Mouse (Mus musculus): ENCODE data around the gene 9430015G10Rik.

The 9430015G10Rik gene

GRCm38 (mm10) chr4:156109570-156110331 lies at the start of gene 9430015G10Rik:
Gene 9430015G10Rik (plus strand): TSS chr4:156109982.
- peak; percentile 98 for DNase-seq (ENCODE audit: low read depth)

- no peak for DNase-seq (ENCODE audit: low read depth)
Observed at GRCm38 (mm10) chr4:156063861-156064509, 45.8 kb upstream of the 9430015G10Rik start.

- DNase-seq (ENCODE audit: low read depth): no peak
Observed at GRCm38 (mm10) chr4:156064510-156064897, 45.3 kb upstream of the 9430015G10Rik start.

GRCm38 (mm10) chr4:156065156-156065894 lies 44.5 kb upstream of the 9430015G10Rik start:
- DNase-seq (ENCODE audit: low read depth): no peak

- no peak for DNase-seq (ENCODE audit: low read depth)
Observed at GRCm38 (mm10) chr4:156067256-156067949, 42.4 kb upstream of the 9430015G10Rik start.

GRCm38 (mm10) chr4:156069701-156070100 lies 40.1 kb upstream of the 9430015G10Rik start:
- DNase-seq (ENCODE audit: low read depth): no peak

- DNase-seq (ENCODE audit: low read depth): no peak
Observed at GRCm38 (mm10) chr4:156070276-156070675, 39.5 kb upstream of the 9430015G10Rik start.

GRCm38 (mm10) chr4:156070716-156071115 lies 39.1 kb upstream of the 9430015G10Rik start:
- DNase-seq (ENCODE audit: low read depth): no peak

GRCm38 (mm10) chr4:156076911-156077382 lies 32.8 kb upstream of the 9430015G10Rik start:
- DNase-seq (ENCODE audit: low read depth): no peak

- no peak for DNase-seq (ENCODE audit: low read depth)
Observed at GRCm38 (mm10) chr4:156077499-156078301, 32.1 kb upstream of the 9430015G10Rik start.

- no peak for DNase-seq (ENCODE audit: low read depth)
Observed at GRCm38 (mm10) chr4:156082621-156083234, 27.1 kb upstream of the 9430015G10Rik start.

- DNase-seq (ENCODE audit: low read depth): no peak
Observed at GRCm38 (mm10) chr4:156083348-156083747, 26.4 kb upstream of the 9430015G10Rik start.

GRCm38 (mm10) chr4:156084096-156084879 lies 25.5 kb upstream of the 9430015G10Rik start:
- DNase-seq (ENCODE audit: low read depth): no peak

- no peak for DNase-seq (ENCODE audit: low read depth)
Observed at GRCm38 (mm10) chr4:156085256-156085655, 24.5 kb upstream of the 9430015G10Rik start.

- no peak for DNase-seq (ENCODE audit: low read depth)
Observed at GRCm38 (mm10) chr4:156087398-156088087, 22.2 kb upstream of the 9430015G10Rik start.

- DNase-seq (ENCODE audit: low read depth): no peak
Observed at GRCm38 (mm10) chr4:156091236-156091635, 18.5 kb upstream of the 9430015G10Rik start.

- DNase-seq (ENCODE audit: low read depth): no peak
Observed at GRCm38 (mm10) chr4:156092765-156093164, 17.0 kb upstream of the 9430015G10Rik start.

GRCm38 (mm10) chr4:156093758-156094157 lies 16.0 kb upstream of the 9430015G10Rik start:
- DNase-seq (ENCODE audit: low read depth): no peak

- no peak for DNase-seq (ENCODE audit: low read depth)
Observed at GRCm38 (mm10) chr4:156096191-156096590, 13.6 kb upstream of the 9430015G10Rik start.
